Mouse (Mus musculus): ENCODE measurements around the gene Pak1.
"Not testable (repeated sequence)": the region's sequence is repeated elsewhere in the genome, so short reads cannot be mapped to it uniquely, and the experiment has no call there.

The Pak1 gene

DNA sequence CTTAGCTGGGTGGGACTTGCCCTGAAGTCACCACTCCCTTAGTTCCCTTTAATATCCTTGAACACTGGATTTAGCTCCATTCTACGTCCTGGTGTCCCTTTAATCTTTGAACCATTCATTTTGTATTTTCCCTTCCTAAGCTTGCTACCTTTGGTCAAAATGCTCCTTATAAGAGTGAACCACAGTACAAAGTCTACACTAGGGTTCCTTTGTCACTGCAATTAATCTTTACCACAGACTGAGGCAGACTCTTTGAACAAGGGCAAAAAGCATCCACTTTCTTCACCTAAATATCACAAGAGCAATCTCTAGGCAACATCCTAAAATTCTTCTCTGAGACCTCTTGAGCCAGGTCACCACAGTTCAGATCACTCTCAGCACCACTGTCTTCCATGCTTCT, 8.1 kb upstream of the Pak1 start:
- DNase-seq, result no peak

DNA sequence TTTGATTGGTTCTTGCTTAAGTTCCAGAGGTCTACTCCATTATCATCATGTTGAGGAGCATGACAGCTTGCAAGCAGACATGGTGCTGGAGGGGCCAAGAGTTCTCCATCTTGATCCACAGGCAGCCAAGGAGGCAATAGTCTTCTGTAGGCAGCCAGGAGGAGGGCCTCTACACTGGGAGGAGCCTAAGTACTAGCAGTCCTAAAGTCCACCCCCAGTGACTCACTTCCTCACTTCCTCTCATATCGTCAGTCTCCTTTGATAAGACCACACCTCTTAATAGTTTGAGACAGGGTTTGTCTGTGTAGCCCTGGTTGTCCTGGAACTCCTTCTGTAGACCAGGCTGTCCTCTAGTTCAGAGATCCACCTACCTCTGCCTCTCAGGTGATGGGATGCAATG, 7.5 kb upstream of the Pak1 start:
- DNase-seq, result no peak

DNA sequence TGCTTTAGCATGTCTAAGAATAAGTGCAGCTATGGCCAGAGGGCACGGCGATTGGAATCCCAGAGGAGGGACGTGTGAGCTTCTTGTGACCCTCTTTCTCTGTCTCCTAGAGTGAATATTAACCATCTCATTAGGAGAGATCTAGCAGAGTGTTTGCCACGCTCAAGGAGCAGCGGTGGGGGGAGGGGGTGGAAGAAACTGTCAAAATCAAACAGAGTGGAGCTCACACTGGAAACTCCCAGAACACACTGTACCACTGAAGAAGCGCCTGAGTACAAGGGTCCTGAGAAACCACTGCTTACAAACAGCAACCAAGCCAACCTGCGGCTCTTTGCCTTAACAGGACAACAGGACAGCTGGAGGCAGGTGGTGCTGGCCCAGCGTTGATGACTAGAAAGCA, 6.8 kb upstream of the Pak1 start:
- DNase-seq, result no peak

DNA sequence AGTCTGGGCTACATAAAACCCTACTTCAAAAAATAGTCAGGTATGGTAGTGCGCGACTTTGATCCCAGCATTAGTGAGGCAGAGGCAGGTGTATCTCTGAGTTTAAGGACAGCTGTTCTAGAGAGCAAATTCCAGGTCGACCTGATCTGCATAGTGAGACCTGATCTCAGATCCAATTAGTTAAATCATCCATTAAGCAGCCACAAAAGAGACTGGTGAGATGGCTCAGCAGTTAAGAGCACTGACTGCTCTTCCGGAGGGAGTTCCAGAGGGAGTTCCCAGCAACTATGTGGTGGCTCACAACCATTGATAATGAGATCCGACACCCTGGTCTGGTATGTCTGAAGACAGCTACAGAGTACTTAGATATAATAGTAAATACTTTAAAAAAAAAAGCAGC, 4.8 kb upstream of the Pak1 start:
- DNase-seq, result no peak

DNA sequence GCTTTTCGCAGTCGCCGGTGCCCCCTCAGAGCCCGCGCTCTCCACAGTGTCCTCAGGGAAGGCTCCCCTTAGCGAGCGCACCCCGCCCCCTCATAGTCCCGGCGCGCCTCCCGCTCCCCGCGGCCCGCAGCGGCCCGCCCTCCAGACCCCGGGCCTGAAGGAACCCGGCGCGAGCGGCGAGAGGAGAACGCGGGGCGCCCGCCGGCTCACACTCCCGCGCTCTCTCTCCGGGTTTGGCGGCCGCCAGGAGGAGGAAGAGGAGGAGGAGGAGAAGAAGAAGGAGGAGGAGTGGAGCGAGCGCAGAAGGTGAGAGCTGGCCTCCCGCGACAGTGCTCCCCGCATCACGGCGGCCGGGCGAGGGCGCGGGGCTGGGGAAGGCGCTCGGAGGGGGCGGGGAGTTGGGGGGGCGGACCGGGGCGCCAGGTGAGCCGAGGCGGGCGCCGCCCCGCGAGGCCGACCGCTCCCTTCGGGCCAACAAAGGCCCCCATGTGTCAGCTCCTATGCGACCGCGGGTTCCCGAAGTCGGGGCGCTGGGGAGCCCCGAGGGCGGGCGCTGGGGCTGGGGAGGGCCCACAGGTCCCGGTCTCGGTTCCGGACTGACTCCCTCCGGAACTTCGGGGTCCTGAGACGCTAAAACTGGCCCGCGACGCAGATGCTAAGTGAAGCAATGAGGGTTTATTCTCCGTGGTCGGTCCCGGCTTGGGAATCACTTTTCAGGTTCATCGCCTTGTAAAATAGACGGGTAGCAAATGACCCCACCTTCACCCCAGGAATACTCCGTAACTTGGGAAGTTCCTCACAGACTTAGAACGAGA, 535 bp downstream of the Pak1 start:
- DNase-seq, result peak in 1 of 2 experiments; percentile 47

DNA sequence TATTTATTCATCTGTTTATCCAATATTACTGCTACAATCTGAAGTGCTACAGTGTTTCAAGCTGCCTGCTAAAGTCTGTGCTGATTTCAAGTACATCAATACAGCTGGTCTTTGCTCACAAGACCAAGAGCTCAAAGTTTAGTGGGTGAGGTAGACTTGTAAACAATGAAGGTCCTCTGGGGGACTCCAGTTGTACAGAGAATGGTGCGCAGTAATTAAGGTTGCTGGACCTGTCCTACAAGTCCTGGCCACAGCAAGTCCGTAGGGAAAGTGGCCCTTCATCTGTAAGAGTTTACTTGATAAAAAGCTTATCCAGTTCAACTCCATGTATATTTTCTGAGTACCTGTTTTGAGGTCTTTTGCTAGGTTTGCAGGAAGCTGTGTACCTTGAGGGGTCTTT, 1.9 kb downstream of the Pak1 start:
- no peak for DNase-seq

DNA sequence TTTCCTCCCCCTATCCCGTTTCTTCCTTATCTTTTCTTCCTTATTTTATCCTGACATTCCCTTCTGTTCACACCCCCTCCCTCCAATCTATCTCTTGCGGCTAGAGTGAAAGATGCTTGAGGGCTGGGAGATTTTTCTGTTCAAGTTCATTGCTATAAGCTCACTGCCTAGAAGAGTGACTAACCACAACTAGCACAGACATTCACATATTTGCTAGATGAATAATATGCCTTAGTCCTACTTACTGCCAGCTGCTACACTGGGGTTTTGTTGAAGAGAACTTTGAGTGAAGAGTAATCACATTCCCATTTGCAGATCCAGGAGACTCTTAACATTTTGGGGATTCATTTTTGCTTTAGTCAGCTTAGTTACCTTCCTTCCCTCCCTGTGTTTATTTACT, 4.0 kb downstream of the Pak1 start:
- DNase-seq, result no peak

DNA sequence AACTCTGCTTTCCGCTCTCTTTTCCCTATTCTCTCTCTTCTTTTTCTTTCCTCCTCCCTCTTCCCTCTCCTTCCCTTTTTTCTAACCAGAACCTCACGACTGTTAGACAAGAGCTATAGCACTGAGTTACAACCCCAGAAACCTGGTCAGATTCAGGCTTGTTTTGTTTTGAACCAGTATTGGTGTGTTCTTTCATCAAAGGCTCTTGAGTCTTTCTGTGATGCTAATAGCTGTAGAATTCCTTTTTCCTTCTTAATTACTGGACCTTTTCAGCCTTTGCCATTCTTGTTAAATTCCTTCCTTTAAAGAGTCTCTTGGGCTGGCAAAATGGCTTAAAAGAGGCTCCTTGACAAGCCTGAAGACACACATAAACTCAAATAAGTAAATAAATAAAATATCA, 14.8 kb downstream of the Pak1 start:
- no peak for DNase-seq

DNA sequence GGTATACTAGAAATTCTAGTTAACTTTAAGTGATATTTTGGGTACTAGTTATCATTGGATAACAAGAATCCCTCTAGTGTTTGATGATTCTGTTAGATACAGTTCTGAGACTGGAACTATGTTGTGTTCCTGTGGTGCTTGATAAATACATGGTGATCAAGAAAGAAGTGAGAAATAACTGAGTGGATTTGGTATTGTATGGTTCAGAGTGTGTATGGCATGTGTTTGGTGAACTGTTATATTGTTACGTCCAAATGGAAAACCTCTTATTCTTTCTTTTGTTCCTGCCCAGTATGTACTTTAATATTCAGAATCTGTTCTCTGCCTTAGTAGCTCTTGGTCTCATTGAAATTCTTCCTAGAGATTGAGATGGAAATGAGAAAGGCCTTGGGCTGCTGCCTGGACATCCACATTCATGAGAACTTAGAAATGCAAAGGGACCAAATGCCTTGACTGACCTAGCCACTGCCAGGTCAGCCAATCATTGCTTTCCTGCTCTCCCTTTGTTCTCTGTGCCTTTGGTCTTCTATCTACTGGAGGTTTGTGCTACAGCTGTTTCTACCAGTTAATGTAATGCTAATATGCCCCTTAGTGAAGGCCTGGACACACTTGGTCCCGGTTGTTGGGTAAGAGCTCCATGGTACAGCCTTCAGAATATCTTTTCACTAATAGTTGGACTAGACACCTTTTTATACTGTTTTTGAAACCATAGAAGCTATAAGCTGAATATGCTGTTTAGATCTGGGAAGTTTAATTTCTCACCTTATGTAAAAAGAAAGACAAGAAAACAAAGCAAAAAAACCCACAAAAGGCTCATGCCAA, 16.1 kb downstream of the Pak1 start:
- no peak for DNase-seq

DNA sequence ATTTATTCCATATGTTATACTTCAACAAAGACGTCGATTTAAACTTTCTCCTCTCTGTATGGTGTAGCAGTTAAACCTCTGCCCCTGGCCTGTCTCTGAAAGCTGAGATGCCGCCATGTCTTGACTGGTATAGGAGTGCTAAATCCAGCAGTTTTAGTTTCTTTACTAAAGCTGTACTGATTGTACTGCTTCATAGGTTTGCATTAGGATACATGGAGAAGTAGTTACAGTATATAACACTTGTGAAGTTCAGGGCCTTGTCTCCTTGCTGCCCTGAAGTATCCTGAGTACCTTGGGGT, 16.7 kb downstream of the Pak1 start:
- no peak for DNase-seq

DNA sequence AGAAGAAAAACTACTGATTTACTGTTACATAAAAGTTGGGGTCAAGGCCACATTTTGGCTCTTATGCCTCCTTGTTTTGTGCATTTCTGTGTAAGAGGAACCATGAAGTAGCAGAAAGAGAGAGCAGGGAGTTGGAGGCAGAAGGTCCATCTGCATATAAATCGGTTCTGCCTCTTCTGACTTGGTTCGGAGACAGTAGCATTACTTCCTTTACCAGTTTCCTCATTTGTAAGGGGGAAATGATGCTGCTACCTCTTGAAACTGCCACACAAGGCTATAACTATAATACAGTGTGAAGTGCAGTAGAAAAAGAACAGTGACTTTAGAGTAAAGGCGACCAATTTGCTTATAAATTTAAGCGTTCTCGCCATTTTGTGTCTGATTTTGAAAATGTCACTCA, 21.0 kb downstream of the Pak1 start:
- no peak for DNase-seq

DNA sequence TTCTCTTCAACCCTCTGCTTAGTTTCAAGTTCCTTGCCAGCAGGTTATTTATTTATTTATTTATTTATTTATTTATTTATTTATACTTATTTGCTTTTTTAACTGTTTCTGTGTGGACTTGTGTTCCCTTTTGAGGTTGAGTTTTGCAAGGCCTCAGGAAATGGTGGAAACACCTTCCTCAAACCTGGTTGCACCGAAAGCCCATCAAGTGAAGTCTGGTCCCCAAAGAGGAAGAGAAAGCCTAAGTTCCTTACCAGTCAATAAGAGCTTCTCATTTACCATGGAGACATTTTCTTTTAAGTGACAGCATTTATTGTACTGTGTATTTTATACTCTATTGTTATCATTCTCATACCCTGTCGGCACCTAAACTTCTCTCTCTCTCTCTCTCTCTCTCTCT, 33.5 kb downstream of the Pak1 start:
- no peak for DNase-seq

DNA sequence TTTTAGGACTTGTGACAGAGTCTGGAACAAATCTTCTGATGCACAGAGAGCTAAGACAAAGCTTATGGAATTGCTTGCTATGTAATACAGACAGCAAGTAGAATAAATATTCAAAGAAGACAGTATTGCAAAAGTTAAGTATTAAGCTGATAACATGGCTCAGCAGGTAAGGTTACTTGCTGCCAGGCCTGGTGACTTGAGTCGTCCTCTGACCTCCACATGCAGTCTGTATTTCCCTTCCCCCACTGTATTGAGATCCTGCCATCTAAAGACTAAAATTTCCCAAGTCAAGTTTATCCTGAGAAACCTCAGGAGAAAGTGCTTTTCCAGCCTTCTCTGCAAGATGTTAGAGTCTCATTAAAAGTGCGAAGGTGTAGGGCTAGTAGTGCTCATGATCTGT, 40.8 kb downstream of the Pak1 start:
- no peak for DNase-seq

DNA sequence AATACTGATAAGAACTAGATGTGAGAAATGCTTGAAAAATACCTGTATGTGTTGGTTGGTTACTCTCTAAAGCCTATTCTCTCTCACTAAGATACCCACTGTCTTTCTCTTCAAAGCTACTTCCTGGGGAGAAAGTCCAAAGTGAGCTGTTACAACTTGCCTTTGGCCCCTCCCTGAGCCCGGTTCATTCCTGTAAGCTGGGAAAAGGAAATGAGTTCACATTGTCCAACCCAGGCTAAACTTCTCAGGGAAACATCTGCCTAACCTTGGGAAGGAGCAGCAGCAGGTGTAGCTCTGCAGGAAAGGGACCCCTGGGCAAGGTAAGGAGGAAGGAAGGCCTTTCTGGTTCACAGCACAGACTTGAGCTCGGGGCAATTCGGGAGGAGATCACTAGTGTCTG, 42.4 kb downstream of the Pak1 start:
- no peak for DNase-seq

DNA sequence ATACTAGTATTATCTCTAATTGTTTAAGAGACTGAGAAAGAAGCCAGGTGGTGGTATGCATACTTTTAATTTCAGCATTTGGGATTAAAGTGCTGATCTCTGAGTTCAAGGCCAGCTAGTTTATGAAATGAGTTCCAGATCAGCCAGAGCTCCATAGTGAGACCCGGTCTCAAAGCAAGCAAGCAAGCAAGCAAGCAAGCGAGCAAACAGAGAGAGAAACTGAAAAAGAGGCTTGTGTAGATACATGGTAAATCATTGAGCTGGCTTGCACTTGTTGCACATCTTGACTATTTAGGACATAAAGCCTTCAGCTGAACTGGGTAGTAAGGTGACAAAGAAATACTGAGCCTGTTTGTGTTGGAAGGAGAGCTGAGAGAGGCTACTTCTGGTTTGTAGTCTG, 44.6 kb downstream of the Pak1 start:
- no peak for DNase-seq

DNA sequence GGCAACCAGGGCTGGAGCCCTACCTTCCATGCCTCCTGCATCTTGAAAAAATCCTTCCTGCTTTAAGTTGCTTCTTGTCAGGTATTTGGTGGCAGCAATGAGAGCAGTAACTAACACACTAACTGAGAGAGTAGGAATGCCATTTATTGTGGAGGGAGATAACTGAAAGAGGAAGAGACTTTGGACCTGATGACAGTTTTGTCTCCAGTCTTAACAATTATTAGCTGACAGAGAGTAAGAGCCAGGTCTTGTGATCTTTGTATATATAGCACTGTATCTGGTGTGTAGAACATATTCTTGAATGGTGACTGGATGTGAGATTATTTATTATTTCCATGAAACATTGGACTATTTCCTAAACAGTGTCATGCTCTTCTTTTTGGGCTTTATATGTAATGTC, 50.2 kb downstream of the Pak1 start:
- DNase-seq, result no peak

DNA sequence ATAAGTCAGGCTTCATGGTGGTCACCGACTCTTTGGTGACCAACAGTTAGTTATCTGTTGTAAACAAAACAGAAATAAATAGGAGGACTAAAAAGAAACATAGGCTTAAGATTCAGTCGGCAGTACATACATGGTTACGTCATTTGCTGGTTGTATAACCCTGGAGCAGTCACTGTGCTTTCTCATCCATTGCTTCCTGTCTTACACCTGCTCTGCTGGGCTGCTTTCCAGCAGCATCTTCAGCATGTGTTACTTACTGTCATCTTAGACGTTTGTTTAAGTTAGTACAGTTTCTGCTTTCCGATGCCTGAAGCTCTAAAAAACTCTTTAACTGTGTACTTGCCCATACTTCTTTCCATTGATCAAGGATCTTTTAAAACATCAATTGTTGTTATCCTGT, 53.0 kb downstream of the Pak1 start:
- DNase-seq, result no peak

DNA sequence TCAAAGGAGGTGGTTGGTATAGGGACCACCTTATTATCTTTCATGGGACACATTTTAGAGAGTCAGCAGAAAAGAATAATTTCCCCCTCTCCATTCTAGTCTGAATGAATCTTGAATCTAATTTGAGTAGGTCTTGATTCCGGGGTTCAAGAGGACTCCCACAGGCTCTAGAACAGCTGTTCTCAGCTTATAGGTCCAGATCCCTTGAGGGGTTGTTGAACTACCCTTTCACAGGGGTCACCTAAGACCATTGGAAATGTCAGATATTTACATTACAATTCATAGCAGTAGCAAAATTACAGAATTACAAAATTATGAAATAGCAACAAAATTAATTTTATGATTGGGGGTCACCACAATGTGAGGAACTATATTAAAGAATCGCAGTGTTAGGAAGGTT, 54.0 kb downstream of the Pak1 start:
- no peak for DNase-seq

DNA sequence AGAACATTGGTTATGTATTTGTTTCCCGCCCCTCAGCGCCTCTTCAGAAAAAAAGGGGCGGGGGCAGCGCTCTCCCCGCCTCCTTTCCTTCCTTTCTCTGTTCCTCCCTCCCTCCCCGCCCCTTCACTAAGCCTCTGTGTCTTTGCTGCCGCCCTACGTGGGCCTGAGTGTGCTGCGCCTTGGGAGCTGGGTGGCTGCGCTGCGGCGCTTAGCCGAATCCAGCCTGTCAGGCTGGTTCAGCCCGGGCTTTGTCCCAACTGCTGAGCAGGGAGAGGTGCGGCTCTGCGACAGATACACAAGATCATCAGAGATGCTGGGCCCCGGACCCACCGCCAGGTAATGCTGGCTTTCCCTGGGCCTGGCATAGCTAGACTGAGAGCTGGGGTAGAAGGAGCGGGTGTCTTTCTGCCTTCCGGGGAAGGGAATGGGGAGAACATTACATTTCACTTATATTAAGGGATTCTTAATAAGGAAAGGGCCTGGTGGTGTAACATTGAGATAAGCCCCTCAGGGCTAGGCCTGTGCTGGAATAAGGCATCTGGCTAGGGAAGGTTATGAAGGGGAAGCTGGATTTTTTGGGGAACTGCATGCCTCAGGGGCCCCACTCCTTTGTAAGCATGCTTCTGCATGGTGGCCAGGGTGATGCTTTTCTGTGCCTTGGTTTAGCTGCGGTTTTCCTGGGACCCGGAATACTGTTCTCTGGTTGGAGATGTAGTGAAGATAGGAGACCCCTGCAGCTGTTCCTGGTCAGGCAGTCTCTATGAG, 54.6 kb downstream of the Pak1 start:
- DNase-seq, result peak; percentile 79 to 86

DNA sequence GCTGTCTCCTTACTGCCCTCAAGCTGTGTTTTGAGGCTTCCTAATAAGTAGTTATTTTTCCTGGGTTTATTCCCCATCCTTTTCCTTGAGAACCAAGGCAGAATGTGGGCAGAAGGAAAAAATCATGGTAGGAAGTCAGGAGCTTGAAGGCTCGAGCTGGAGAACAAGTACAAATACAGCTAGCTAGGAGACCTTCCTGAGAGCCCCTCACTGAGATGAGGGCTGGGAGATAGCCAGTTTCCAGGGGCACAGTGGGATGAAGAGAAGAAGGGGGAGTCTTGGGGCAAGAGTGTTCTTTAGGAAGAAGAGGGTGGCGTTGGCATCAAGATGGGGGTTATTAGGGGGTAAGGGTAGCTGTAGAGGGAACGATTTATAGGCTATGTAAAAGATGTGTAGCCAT, 56.1 kb downstream of the Pak1 start:
- peak; percentile 44 to 48 for DNase-seq

DNA sequence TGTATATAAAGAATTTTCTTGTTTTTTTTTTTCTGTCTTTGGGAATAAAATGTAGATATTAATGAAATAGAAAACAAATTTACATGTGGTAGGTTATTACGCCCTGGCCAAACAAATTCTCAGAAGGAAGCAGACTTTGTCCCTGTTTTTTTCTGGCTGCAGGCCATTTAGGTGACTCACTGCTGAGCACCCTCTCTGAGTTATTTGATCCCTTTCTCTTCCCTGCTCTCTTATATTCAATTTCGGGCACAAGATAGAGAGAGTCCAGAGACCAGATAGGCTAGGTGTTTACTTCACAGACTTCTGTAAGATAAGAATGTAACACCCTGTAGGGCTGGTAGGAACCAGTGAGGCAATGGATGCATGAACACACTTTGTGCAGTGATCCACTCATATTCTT, 57.2 kb downstream of the Pak1 start:
- DNase-seq, result peak; percentile 61 to 65

DNA sequence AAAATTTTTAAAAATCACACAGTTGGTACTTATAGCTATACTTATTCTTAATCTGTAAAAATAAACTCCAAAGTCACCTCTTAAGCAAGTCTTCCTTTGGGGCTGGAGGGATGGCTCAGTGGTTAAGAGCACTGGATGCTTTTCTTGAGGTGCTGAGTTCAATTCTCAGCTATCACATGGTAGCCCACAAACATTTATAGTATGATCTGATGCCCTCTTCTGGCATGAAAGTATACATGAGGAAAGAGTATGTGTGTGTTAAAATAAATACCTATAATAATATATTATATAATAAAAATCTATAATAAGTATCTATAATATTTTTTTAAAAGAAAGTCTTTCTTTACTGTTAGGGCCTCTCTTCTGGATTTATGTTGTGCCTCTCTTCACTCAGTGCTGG, 58.2 kb downstream of the Pak1 start:
- DNase-seq, result no peak

DNA sequence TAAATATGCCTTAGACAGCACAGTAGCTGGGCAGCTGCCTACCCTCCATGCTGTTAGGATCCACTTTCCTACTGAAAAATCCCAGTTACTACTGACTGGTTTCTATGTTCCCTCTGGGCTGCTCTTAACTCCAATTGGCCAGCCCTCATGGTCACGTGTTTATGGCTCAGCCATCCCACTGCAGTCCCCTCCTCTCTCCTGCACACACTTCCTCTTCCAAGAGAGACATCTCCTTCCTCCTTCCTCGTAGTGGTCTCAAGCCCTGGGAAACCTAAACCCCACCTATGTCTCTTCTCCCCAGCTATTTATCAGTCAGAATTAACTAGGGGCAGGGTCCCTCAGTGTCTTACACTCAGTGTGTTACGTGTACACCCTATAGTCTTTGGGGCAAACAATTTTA, 61.2 kb downstream of the Pak1 start:
- DNase-seq, result not testable (repeated sequence)

DNA sequence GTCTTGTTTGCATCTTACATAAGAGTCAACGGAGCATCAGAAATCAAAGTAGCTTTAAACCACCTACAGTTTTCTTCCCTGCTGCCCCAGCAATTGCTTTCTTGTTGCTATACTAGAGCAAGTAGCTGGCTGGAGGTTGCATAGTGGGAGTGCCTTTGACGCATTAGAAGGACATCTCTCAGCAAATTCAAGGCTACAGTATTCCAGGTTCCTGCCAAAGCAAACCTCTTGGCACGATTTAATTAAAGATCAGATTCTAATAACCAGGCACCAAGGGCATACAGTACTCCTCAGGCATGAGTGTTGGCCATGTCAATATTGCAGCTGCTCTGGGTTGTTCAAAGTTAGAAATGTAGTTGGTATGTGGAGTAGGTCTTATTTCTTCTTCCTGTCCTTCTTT, 62.0 kb downstream of the Pak1 start:
- no peak for DNase-seq
